Mouse (Mus musculus): Measurements from ENCODE around the gene Tbx4.

The Tbx4 gene

GRCm38 (mm10) chr11:85885665-85886428 lies at the start of gene Tbx4:
TSS of gene Tbx4 (plus strand) at chr11:85886422.
- peak; percentile 28 for DNase-seq (ENCODE audit: low read depth, low spot score)

GRCm38 (mm10) chr11:85836523-85837290 lies 49.5 kb upstream of the Tbx4 start:
- peak; percentile 42 for DNase-seq (ENCODE audit: low read depth, low spot score)

GRCm38 (mm10) chr11:85837291-85837647 lies 49.0 kb upstream of the Tbx4 start:
- DNase-seq (ENCODE audit: low read depth, low spot score) = peak; percentile 41

GRCm38 (mm10) chr11:85837648-85838423 lies 48.4 kb upstream of the Tbx4 start:
- peak; percentile 51 for DNase-seq (ENCODE audit: low read depth, low spot score)

- peak; percentile 56 for DNase-seq (ENCODE audit: low read depth, low spot score)
Observed at GRCm38 (mm10) chr11:85838424-85839257, 47.6 kb upstream of the Tbx4 start.

- DNase-seq (ENCODE audit: low read depth, low spot score) = no peak
Observed at GRCm38 (mm10) chr11:85839258-85840030, 46.8 kb upstream of the Tbx4 start.

- DNase-seq (ENCODE audit: low read depth, low spot score) = peak; percentile 41
Observed at GRCm38 (mm10) chr11:85840031-85840802, 46.0 kb upstream of the Tbx4 start.

GRCm38 (mm10) chr11:85840803-85841145 lies 45.4 kb upstream of the Tbx4 start:
- DNase-seq (ENCODE audit: low read depth, low spot score) = no peak

GRCm38 (mm10) chr11:85841211-85841681 lies 45.0 kb upstream of the Tbx4 start:
- DNase-seq (ENCODE audit: low read depth, low spot score) = peak; percentile 56

- peak; percentile 89 for DNase-seq (ENCODE audit: low read depth, low spot score)
Observed at GRCm38 (mm10) chr11:85841980-85842379, 44.2 kb upstream of the Tbx4 start.

- no peak for DNase-seq (ENCODE audit: low read depth, low spot score)
Observed at GRCm38 (mm10) chr11:85842596-85843346, 43.5 kb upstream of the Tbx4 start.

GRCm38 (mm10) chr11:85843347-85843692 lies 42.9 kb upstream of the Tbx4 start:
- peak; percentile 90 for DNase-seq (ENCODE audit: low read depth, low spot score)

GRCm38 (mm10) chr11:85844144-85844965 lies 41.9 kb upstream of the Tbx4 start:
- peak; percentile 90 for DNase-seq (ENCODE audit: low read depth, low spot score)

- DNase-seq (ENCODE audit: low read depth, low spot score) = no peak
Observed at GRCm38 (mm10) chr11:85844971-85845370, 41.3 kb upstream of the Tbx4 start.

- DNase-seq (ENCODE audit: low read depth, low spot score) = peak; percentile 52
Observed at GRCm38 (mm10) chr11:85845921-85846320, 40.3 kb upstream of the Tbx4 start.

GRCm38 (mm10) chr11:85846509-85846908 lies 39.7 kb upstream of the Tbx4 start:
- no peak for DNase-seq (ENCODE audit: low read depth, low spot score)

- peak; percentile 94 for DNase-seq (ENCODE audit: low read depth, low spot score)
Observed at GRCm38 (mm10) chr11:85849037-85849436, 37.2 kb upstream of the Tbx4 start.

GRCm38 (mm10) chr11:85850233-85850632 lies 36.0 kb upstream of the Tbx4 start, which contains the start of gene Gm11444:
TSS of gene Gm11444 (minus strand) at chr11:85850333.
- DNase-seq (ENCODE audit: low read depth, low spot score) = no peak

Data from ZHBTc4 (cell line).